Mouse (Mus musculus): ENCODE data around the gene Svs3b. TPM values are rescaled to one million over a fixed set of nuclear protein-coding genes. Genes with fewer than 3 reads are reported as not detected.
"Not testable (repeated sequence)": the region's sequence is repeated elsewhere in the genome, so short reads cannot be mapped to it uniquely, and the experiment has no call there.

Svs3b gene
- not detected in 2 replicates for total RNA-seq (2017)

DNA sequence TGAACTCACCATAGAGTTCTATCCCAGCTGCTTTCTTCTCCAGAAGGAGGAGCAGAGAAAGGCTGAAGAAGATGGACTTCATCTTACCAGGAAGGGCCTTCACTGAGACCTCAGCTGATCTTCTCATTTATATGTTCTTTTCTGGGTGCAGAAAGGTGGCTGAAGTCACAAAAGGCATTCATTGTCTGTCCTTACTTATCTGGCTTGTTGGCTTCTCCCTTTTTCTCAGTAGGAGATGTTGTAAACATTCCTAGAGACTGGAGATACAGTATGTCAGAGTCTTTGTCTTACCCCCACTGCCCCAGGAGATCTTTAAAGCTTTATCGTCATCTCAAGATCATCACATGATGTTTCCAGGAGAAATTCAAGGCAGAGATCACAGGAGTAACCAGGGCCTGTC is at the start of gene Svs3b:
TSS of gene Svs3b (minus strand) at position 101 of the 400 bp plus-strand sequence.
- ATAC-seq (ENCODE audit: extremely low read depth, insufficient number of reproducible peaks, low FRiP score, poor library complexity, severe bottlenecking), result not testable (repeated sequence)

DNA sequence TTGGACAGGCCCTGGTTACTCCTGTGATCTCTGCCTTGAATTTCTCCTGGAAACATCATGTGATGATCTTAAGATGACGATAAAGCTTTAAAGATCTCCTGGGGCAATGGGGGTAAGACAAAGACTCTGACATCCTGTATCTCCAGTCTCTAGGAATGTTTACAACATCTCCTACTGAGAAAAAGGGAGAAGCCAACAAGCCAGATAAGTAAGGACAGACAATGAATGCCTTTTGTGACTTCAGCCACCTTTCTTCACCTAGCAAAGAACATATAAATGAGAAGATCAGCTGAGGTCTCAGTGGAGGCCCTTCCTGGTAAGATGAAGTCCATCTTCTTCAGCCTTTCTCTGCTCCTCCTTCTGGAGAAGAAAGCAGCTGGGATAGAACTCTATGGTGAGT is 32.5 kb upstream of the Svs3b start, which contains the start of gene Svs3a:
TSS of gene Svs3a (plus strand) at position 301 of the 400 bp plus-strand sequence.
- ATAC-seq (ENCODE audit: extremely low read depth, insufficient number of reproducible peaks, low FRiP score, poor library complexity, severe bottlenecking), result not testable (repeated sequence)

- no peak for ATAC-seq (ENCODE audit: extremely low read depth, insufficient number of reproducible peaks, low FRiP score, poor library complexity, severe bottlenecking)
These were observed 21.9 kb upstream of the Svs3b start, which contains the start of gene Svs4 for GRCm38 (mm10) chr2:164278359-164278758. TSS of gene Svs4 (minus strand) at chr2:164278459.

GRCm38 (mm10) chr2:164238366-164238765 is 18.1 kb downstream of the Svs3b start, which contains the start of gene Svs2:
TSS of gene Svs2 (minus strand) at chr2:164238466.
- no peak for ATAC-seq (ENCODE audit: extremely low read depth, insufficient number of reproducible peaks, low FRiP score, poor library complexity, severe bottlenecking)

DNA sequence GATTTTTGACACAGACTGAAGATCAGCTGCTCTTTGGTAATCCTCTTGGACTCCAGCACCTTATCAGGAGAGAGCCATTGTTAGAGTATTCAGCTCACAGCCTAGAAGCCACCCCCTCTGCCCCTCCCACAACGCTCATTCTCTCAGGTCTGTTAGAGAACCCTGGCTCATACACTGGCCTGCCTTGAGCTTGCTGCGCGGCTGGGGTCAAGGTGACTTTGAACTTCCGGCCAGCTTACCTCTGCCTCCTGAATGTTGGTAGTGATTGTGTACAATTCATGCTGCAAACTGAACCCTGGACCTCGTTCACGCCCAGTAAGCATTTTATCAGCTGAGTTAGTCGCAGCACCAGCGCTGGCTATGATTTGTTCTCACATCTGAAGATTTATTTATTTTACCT is 23.8 kb downstream of the Svs3b start:
- no peak for ATAC-seq (ENCODE audit: extremely low read depth, insufficient number of reproducible peaks, low FRiP score, poor library complexity, severe bottlenecking)

- ATAC-seq (ENCODE audit: extremely low read depth, insufficient number of reproducible peaks, low FRiP score, poor library complexity, severe bottlenecking), result no peak
These were observed 27.9 kb downstream of the Svs3b start for GRCm38 (mm10) chr2:164228361-164229070.

- no peak for ATAC-seq (ENCODE audit: extremely low read depth, insufficient number of reproducible peaks, low FRiP score, poor library complexity, severe bottlenecking)
These were observed 34.9 kb downstream of the Svs3b start, which contains the start of gene Wfdc15b for GRCm38 (mm10) chr2:164221522-164221921. TSS of gene Wfdc15b (minus strand) at chr2:164221660.

DNA sequence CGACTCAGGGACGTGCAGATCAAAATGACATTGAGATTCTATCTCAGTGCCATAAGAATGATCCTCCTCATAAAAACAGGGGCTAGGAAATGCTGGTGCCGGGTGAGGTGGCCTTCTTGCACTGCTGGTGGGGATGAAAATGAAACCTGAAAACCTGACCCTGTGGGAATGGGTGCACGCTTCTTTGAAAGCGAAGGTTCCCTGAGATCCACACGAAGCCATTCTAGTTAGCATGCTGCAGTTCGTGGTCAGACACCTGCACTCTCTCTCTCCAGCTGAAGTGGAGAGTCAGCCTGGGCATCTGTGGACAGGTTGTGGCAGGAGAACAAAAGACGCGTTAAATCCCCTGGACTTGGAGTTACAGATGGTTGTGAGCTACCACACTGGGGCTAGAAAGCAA is 37.1 kb downstream of the Svs3b start:
- ATAC-seq (ENCODE audit: extremely low read depth, insufficient number of reproducible peaks, low FRiP score, poor library complexity, severe bottlenecking), result no peak

- ATAC-seq (ENCODE audit: extremely low read depth, insufficient number of reproducible peaks, low FRiP score, poor library complexity, severe bottlenecking), result no peak
These were observed 43.7 kb downstream of the Svs3b start for GRCm38 (mm10) chr2:164212711-164213110.

- ATAC-seq (ENCODE audit: extremely low read depth, insufficient number of reproducible peaks, low FRiP score, poor library complexity, severe bottlenecking), result no peak
These were observed 45.5 kb downstream of the Svs3b start for GRCm38 (mm10) chr2:164210892-164211291.

DNA sequence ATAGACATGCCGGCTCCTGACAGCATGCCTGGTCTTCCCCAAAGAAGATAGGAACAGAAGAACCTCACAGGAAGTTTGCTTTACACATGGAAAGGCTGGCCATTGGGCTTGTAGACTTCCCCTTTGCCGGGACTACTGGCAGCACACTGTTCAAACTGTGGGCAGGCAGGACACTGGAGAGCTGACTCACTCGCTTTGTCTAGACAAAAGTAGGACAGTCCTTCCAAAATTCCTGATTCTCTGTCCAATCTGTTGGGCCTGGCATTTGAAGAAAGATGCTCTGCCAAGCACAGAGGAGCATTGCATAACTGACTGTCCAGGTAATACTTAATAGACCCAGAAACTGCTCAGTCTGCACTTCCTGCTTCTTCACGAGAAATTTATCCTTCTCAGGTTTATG is 49.8 kb downstream of the Svs3b start:
- no peak for ATAC-seq (ENCODE audit: extremely low read depth, insufficient number of reproducible peaks, low FRiP score, poor library complexity, severe bottlenecking)

- not testable (repeated sequence) for ATAC-seq (ENCODE audit: extremely low read depth, insufficient number of reproducible peaks, low FRiP score, poor library complexity, severe bottlenecking)
These were observed 50.4 kb downstream of the Svs3b start for GRCm38 (mm10) chr2:164206011-164206410.

Other genes starting within 250 kb of the Svs3b start
- 0.37 and 6.4 TPM in 2 replicates for gene Pabpc1l, start 231.2 kb downstream of the Svs3b start, total RNA-seq (2017)
- 434 and 452 TPM in 2 replicates for gene Stk4, start 186.3 kb downstream of the Svs3b start, total RNA-seq (2017)
- gene Tomm34, start 185.5 kb downstream of the Svs3b start, total RNA-seq (2017), result 63.2 and 77.7 TPM in 2 replicates
- not detected in 2 replicates for gene Kcns1, start 85.5 kb downstream of the Svs3b start, total RNA-seq (2017)
- not detected in 2 replicates for gene Wfdc5, start 73.9 kb downstream of the Svs3b start, total RNA-seq (2017)
- not detected in 2 replicates for gene Wfdc12, start 66.0 kb downstream of the Svs3b start, total RNA-seq (2017)
- not detected in 2 replicates for gene Wfdc15a, start 56.5 kb downstream of the Svs3b start, total RNA-seq (2017)
- gene Wfdc15b, start 35.0 kb downstream of the Svs3b start, total RNA-seq (2017), result not detected in 2 replicates
- not detected in 2 replicates for gene Svs2, start 18.2 kb downstream of the Svs3b start, total RNA-seq (2017)
- gene Svs4, start 21.8 kb upstream of the Svs3b start, total RNA-seq (2017), result not detected in 2 replicates
- not detected in 2 replicates for gene Svs3a, start 32.6 kb upstream of the Svs3b start, total RNA-seq (2017)
- gene Svs6, start 60.1 kb upstream of the Svs3b start, total RNA-seq (2017), result not detected in 2 replicates
- not detected in 2 replicates for gene Svs5, start 76.1 kb upstream of the Svs3b start, total RNA-seq (2017)
- 327 and 410 TPM in 2 replicates for gene Slpi, start 132.5 kb upstream of the Svs3b start, total RNA-seq (2017)
- 0.37 and 0.47 TPM in 2 replicates for gene Rbpjl, start 146.5 kb upstream of the Svs3b start, total RNA-seq (2017)
- 0.12 TPM in 1 of 2 replicates, not detected in the other for gene Matn4, start 148.5 kb upstream of the Svs3b start, total RNA-seq (2017)
- 61.3 and 73.7 TPM in 2 replicates for gene Sdc4, start 187.2 kb upstream of the Svs3b start, total RNA-seq (2017)
- 26.4 and 33.5 TPM in 2 replicates for gene Sys1, start 200.3 kb upstream of the Svs3b start, total RNA-seq (2017)
- gene Gm20458, start 204.3 kb upstream of the Svs3b start, total RNA-seq (2017), result not detected in 2 replicates
- not detected in 2 replicates for gene Trp53tg5, start 217.1 kb upstream of the Svs3b start, total RNA-seq (2017)
- gene Dbndd2, start 229.5 kb upstream of the Svs3b start, total RNA-seq (2017), result 1.3 and 2.3 TPM in 2 replicates
- gene Pigt, start 240.9 kb upstream of the Svs3b start, total RNA-seq (2017), result 26.2 and 29.7 TPM in 2 replicates

Measured in neutrophil, adult 5-6 weeks (primary cell).